Mouse (Mus musculus) midbrain, postnatal 0 days (tissue): Measurements from ENCODE around the gene Dars. TPM values are rescaled to one million over a fixed set of nuclear protein-coding genes. Genes with fewer than 3 reads are reported as not detected.

Experiments
- ATAC-seq: fragments of 200-750 bp; cut with Nextera tagmentation; 2 replicates; pipeline ENCODE4 v1.8.0; 2017; ENCODE audit warnings: moderate number of reproducible peaks, mild to moderate bottlenecking, moderate TSS enrichment, moderate library complexity; ENCODE audit not compliant: low FRiP score
- DNase-seq: peaks from one replicate; pipeline ENCODE4 v3.0.0-alpha.2; 2015; ENCODE audit warnings: low spot score
- H3K27ac ChIP-seq: fragments of 300-500 bp; sonication (generic); 2 replicates; pipeline ENCODE4 v1.5.1; 2014; ENCODE audit warnings: low read depth, mild to moderate bottlenecking, low read length, mixed read lengths
- H3K27me3 ChIP-seq: fragments of 300-500 bp; sonication (generic); 2 replicates; pipeline ENCODE4 v1.6.1; 2014; ENCODE audit warnings: low read length, control low read depth, mixed read lengths; ENCODE audit not compliant: insufficient read depth
- H3K36me3 ChIP-seq: fragments of 300-500 bp; sonication (generic); 2 replicates; pipeline ENCODE4 v1.6.1; 2014; ENCODE audit warnings: low read length, control low read depth, mixed read lengths; ENCODE audit not compliant: insufficient read depth
- H3K4me1 ChIP-seq: fragments of 300-500 bp; sonication (generic); 2 replicates; pipeline ENCODE4 v1.6.1; 2014; ENCODE audit warnings: mild to moderate bottlenecking, control low read depth, antibody characterized with exemption, low read length, mixed read lengths; ENCODE audit not compliant: insufficient read depth
- H3K4me2 ChIP-seq: fragments of 300-500 bp; sonication (generic); 2 replicates; pipeline ENCODE4 v1.6.1; 2014; ENCODE audit warnings: low read depth, mild to moderate bottlenecking, low read length, mixed read lengths; ENCODE audit not compliant: poor library complexity, severe bottlenecking
- H3K4me3 ChIP-seq: fragments of 300-500 bp; sonication (generic); 2 replicates; pipeline ENCODE4 v1.5.1; 2014; ENCODE audit warnings: low read depth, mild to moderate bottlenecking, low read length, moderate library complexity
- H3K9ac ChIP-seq: fragments of 300-500 bp; sonication (generic); replicated peaks from 2 replicates; pipeline ENCODE4 v1.6.1; 2014; ENCODE audit warnings: mild to moderate bottlenecking, low read length, moderate library complexity, mixed read lengths; ENCODE audit not compliant: poor library complexity, severe bottlenecking
- H3K9me3 ChIP-seq: fragments of 300-500 bp; sonication (generic); 2 replicates; pipeline ENCODE4 v1.6.1; 2016; ENCODE audit warnings: low read length, control low read depth
- CTCF ChIP-seq: IDR thresholded peaks from 2 replicates; pipeline ENCODE4 v1.5.1; 2016; ENCODE audit warnings: antibody characterized with exemption, mild to moderate bottlenecking
- WGBS: fragments of 180-500 bp; shearing (Covaris S2); extraction: QIAGEN DNeasy Blood & Tissue Kit; methylation state at CpG from one replicate; pipeline ENCODE4 v1.1.7; 2014; 5-methylcytosine and 5-hydroxymethylcytosine counted together
- polyA plus RNA-seq: library from polyadenylated mRNA; unstranded; fragments of >200 nt; fragmentation: Nextera tagmentation; extraction: Ambion mirVana; gene quantifications from 2 replicates; pipeline ENCODE4 v1.2.1, GENCODE M21; 2015
- total RNA-seq: library from RNA; depleted of rRNA; stranded (reverse); fragments of >200 nt; gene quantifications from 2 replicates; pipeline ENCODE4 v1.2.3, GENCODE M21; 2014

Gene Dars
- total and polyA plus RNA-seq, 2 experiments from 2014 or later: 53.6 to 105 TPM

- WGBS: 97% methylated on average over 3 of the region's 3 CpGs
- Histone ChIP-seq H3K27ac (no peak overlapping the region), H3K9ac (no peak overlapping the region), H3K4me1 (no peaks in the 10 kb centered on the region), H3K27me3 (no peaks in the 10 kb centered on the region), H3K4me2 (no peak overlapping the region), H3K9me3 (no peaks in the 10 kb centered on the region), H3K4me3 (no peak overlapping the region), H3K36me3 (peaks cover 14% of the 10 kb centered on the region)
- no peak for ATAC-seq
- no peak for DNase-seq
- TF ChIP-seq CTCF: no peak
These were observed 64.1 kb downstream of the Dars start for GRCm38 (mm10) chr1:128353092-128353491.

- H3K36me3 ChIP-seq: peaks cover 18% of the 10 kb centered on the region
- no peak overlapping the region for H3K27ac ChIP-seq
- H3K9ac ChIP-seq: no peak overlapping the region
- no peak for TF ChIP-seq CTCF
- H3K4me2 ChIP-seq: no peak overlapping the region
- no peaks in the 10 kb centered on the region for H3K27me3 ChIP-seq
- H3K9me3 ChIP-seq: no peaks in the 10 kb centered on the region
- no peak overlapping the region for H3K4me3 ChIP-seq
- ATAC-seq: no peak
- WGBS: 17% methylated on average over 10 of the region's 10 CpGs
- no peaks in the 10 kb centered on the region for H3K4me1 ChIP-seq
- no peak for DNase-seq
These were observed 72.9 kb downstream of the Dars start for GRCm38 (mm10) chr1:128344232-128344631.

GRCm38 (mm10) chr1:128337708-128338320 lies 79.4 kb downstream of the Dars start:
- ATAC-seq (no peak), DNase-seq (no peak)
- Histone ChIP-seq H3K27me3 (no peaks in the 10 kb centered on the region), H3K27ac (no peak overlapping the region), H3K4me2 (no peak overlapping the region), H3K9ac (no peak overlapping the region), H3K36me3 (peaks cover 21% of the 10 kb centered on the region), H3K9me3 (no peaks in the 10 kb centered on the region), H3K4me1 (no peaks in the 10 kb centered on the region), H3K4me3 (no peak overlapping the region)
- WGBS: 89% methylated on average over 13 of the region's 13 CpGs
- TF ChIP-seq CTCF: no peak

- Histone ChIP-seq H3K9me3 (no peaks in the 10 kb centered on the region), H3K4me3 (no peak overlapping the region), H3K27me3 (no peaks in the 10 kb centered on the region), H3K36me3 (peaks cover 8% of the 10 kb centered on the region), H3K4me2 (no peak overlapping the region), H3K4me1 (no peaks in the 10 kb centered on the region), H3K27ac (no peak overlapping the region), H3K9ac (no peak overlapping the region)
- no peak for TF ChIP-seq CTCF
- DNase-seq (no peak), ATAC-seq (no peak)
- 100% methylated on average over 1 of the region's 1 CpGs for WGBS
These were observed 86.9 kb downstream of the Dars start for GRCm38 (mm10) chr1:128330313-128330712.

- no peaks in the 10 kb centered on the region for H3K9me3 ChIP-seq
- no peaks in the 10 kb centered on the region for H3K4me1 ChIP-seq
These were observed 89.0 kb downstream of the Dars start, which contains the start of gene Lct for GRCm38 (mm10) chr1:128328218-128328617. Lct (minus strand) TSS chr1:128328318.

GRCm38 (mm10) chr1:128327165-128327564 lies 90.0 kb downstream of the Dars start:
- Histone ChIP-seq H3K36me3 (no peaks in the 10 kb centered on the region; the same call in 1 of the 2 replicates), H3K4me2 (no peak overlapping the region), H3K27ac (no peak overlapping the region), H3K27me3 (no peaks in the 10 kb centered on the region), H3K4me1 (no peaks in the 10 kb centered on the region), H3K9me3 (no peaks in the 10 kb centered on the region), H3K9ac (no peak overlapping the region), H3K4me3 (no peak overlapping the region)
- TF ChIP-seq CTCF: no peak
- 94% methylated on average over 1 of the region's 1 CpGs for WGBS
- DNase-seq (no peak), ATAC-seq (no peak)

More at GRCm38 (mm10) chr1:128328218-128328617, 89.0 kb downstream of the Dars start, which contains the start of gene Lct:
- H3K36me3 ChIP-seq: no peaks in the 10 kb centered on the region; the same call in 1 of the 2 replicates
- ATAC-seq (no peak), DNase-seq (no peak)
- H3K4me3 ChIP-seq: no peak within 1 kb of the TSS
- H3K4me2 ChIP-seq: no peak within 1 kb of the TSS
- no peaks in the 10 kb centered on the region for H3K27me3 ChIP-seq
- TF ChIP-seq CTCF: no peak
- no peak within 1 kb of the TSS for H3K9ac ChIP-seq
- 83% methylated on average over 3 of the region's 3 CpGs for WGBS
- no peak within 1 kb of the TSS for H3K27ac ChIP-seq
